Mouse (Mus musculus) heart, adult 11 months (tissue): Measurements from ENCODE around the gene Zfp740.

Source experiments
- DNase-seq: peaks from one replicate; pipeline ENCODE4 v3.0.0; 2022

Zfp740 gene

GRCm38 (mm10) chr15:102249251-102249691 is 46.2 kb downstream of the Zfp740 start:
- DNase-seq: peak; percentile 97

GRCm38 (mm10) chr15:102249967-102250366 is 46.9 kb downstream of the Zfp740 start:
- no peak for DNase-seq

DNA sequence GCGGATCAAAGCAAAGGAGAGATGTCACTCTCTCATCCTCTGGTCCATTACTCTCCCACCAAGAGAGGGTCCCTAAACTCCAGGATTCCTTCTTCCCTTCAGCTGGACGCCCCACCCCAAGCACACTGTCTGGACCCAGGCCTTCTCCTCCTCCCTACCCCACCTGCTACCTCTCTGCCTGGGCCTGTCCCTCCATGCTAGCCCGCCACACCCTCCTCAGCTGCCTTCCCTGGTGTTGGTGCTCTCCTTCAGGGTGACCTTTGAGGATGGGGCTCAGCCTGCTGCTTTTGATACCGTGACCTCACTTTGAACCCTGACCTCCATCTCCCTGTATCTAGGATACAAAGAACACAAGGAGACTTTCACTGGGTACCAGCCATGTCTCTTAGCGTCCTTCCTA is 47.5 kb downstream of the Zfp740 start:
- DNase-seq: peak; percentile 89

DNA sequence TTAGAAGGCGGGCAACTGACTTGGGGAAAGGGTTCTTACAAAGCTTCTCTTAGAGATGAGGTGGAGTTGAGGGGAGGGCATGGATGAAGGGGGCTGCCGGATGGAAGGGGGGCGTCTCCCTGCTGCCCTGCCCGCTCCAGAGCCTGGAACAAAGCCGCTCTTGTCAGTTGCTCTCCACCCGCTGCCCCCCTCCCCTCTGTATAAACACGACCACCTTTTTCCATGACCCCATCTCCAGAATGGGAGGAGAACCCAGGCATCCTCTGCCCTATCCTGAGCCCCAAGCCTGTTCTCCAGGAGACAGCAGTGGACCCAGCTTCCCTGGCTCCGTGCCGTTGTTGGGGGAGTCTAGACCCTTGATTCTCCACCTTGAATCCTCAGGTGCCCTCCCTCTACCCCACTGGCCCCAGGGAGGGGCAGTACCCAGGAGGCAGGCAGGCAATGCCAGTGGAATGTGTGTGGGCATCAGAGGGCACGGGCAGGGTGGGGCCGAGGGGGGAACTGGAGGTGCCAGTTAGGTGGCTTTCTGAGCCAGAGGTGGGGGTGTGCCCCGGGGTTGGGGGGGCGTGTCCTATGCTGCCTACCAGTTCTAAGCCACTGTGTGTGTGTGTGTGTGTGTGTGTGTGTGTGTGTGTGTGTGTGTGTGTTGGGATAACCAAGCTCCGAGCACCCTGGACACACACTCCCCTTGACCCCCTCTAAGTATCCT is 52.7 kb downstream of the Zfp740 start:
- DNase-seq: peak; percentile 94

GRCm38 (mm10) chr15:102256431-102257201 is 53.6 kb downstream of the Zfp740 start:
- peak; percentile 92 for DNase-seq

DNA sequence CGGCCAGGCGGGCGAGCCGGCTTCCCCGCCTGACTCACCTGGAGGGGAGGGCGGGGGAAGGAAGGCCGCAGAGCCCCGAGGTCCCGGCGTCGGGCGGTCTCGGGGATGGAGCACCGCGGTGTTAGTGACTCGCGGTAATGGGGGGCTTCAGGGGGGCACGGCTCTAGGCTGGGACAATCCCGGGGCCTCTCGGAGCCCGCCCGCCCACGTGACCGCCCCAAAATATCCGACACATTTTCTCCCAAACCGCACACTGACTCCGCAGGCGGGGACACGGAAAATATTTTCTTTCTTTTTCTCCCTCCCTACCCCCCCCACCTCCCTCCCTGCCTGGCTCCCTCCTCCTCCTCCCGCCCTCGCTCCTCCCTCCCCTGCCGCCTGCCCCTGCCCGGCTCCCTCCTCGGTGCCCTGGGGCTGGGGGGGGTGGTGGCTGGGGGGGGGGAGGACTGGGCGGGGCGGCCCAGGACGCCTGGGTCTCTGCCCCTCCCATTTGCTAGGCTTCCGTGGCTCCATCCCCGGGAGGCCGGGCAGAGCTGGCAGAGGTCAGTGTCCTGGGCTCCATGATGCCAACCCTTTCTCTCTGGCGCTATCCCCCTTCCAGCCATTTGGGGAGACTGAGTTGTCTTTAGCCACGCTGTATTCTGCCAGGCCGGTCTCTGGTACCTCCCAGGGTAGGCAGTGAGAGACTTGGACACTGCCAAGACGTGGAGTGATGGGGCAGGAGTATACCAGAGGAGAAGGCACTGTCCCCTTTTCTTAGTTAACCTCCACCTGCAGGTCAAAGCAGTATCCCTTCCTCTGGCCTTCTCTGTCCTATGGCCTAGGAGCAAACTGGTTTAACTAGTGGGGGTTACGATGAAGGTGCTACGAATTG is 54.4 kb downstream of the Zfp740 start, which contains the start of gene Rarg:
TSS of gene Rarg (minus strand) at position 316 of the 874 bp plus-strand sequence.
- DNase-seq: peak; percentile 98

DNA sequence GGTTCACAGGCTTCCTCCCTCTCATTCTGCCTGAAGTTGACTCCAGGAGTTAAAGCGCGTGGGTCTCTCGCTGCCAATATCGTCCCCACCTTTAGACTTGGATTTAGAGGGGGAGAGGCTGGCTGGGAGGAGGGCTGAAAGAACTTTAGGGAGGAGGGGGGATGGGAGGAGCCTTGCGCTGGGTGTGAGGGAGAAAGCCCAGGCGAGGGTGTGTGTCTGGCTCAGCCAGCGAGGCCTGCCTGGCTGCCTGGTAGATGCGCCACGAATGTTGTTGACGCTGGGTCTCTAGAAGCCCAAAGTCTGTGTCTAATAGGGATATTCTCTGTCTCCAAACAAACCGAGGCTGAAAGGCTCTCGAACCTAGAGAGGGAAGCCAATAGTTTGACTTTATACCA is 55.0 kb downstream of the Zfp740 start:
- DNase-seq: peak; percentile 98

- peak; percentile 96 for DNase-seq
Observed at GRCm38 (mm10) chr15:102258581-102259253, 55.7 kb downstream of the Zfp740 start.

GRCm38 (mm10) chr15:102262582-102262981 is 59.5 kb downstream of the Zfp740 start:
- no peak for DNase-seq

DNA sequence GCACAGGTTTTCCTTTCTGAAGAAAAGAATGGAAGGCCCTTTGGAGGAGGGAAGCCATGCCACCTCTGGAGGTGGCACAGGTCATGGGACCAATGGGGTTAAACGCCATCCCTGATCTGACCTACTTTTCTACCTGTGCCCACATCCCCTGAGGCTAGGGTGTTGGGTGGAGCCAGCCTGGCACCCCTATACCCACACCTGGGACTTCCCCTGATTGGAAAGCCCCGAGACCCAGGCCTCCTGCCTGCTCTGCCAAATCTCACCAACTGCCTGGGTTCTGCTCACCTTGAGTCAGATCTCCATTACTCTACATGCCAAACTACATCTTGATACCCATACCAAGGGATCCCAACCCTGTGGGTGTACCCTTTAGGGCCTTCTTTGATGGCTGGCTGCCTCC is 60.0 kb downstream of the Zfp740 start:
- peak; percentile 92 for DNase-seq
